Mouse (Mus musculus) cerebellum, adult 11 months (tissue): Measurements from ENCODE around the gene Mageb5.
"Not testable (repeated sequence)": the region's sequence is repeated elsewhere in the genome, so short reads cannot be mapped to it uniquely, and the experiment has no call there.

ENCODE experiments used
- DNase-seq: peaks from one replicate; pipeline ENCODE4 v3.0.0; 2022

Mageb5 gene

GRCm38 (mm10) chrX:91782918-91783317 is at the start of gene Mageb5:
Mageb5 (minus strand) TSS chrX:91783018.
- DNase-seq = not testable (repeated sequence)

GRCm38 (mm10) chrX:91759591-91760226 is 23.1 kb downstream of the Mageb5 start:
- DNase-seq = not testable (repeated sequence)
